Mouse (Mus musculus) bone marrow, adult 2 months (tissue): ENCODE results near the gene Nav2.

Source experiments
- CTCF ChIP-seq: fragments of 200-500 bp; IDR thresholded peaks from 2 replicates; pipeline ENCODE4 v1.5.1; 2011; ENCODE audit warnings: low read length, control low read depth; ENCODE audit not compliant: control insufficient read depth, insufficient read depth
- POLR2A ChIP-seq: fragments of 200-500 bp; IDR thresholded peaks from 2 replicates; pipeline ENCODE4 v1.6.1; 2011; ENCODE audit warnings: low read depth, mild to moderate bottlenecking, control low read depth, low read length, borderline replicate concordance; ENCODE audit not compliant: control insufficient read depth

GRCm38 (mm10) chr7:49291208-49291892, 382.8 kb downstream of the Nav2 start:
- TF ChIP-seq POLR2A, result no peak
- TF ChIP-seq CTCF, result no peak
